Mouse (Mus musculus): ENCODE data around the gene Frrs1l.

DNA sequence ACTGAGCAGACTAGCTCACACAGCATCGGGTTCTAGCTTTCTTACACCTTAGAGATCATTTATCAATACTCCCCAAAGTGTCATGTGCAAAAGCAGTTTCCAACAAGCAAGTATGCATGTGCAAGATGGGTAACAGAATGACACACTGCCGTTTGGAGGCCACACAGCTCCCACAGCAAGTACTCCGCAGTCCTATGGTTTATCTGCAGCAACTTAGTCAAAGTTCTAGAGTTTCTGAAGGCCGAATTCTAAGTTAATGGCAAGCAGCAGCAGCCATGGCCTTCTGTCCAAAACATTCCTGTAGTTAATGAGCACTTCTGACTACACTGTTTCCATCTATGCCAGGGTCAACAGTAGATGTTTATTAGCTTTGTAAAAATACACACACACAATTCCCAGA lies 63.2 kb downstream of the Frrs1l start:
- no peak for TF ChIP-seq CTCF (IDR thresholded peaks at IDR 0.05; ENCODE audit: low read depth)
- no peak for TF ChIP-seq EP300 (IDR thresholded peaks at IDR 0.05; ENCODE audit: low read depth)

Data from liver, postnatal 0 days (tissue).